Mouse (Mus musculus): ENCODE data around the gene Dtnb.

Gene Dtnb

GRCm38 (mm10) chr12:3732623-3733265 is 160.6 kb downstream of the Dtnb start:
- DNase-seq (ENCODE audit: low spot score in 2 of 2) = peak in 1 of 2 experiments; percentile 43

DNA sequence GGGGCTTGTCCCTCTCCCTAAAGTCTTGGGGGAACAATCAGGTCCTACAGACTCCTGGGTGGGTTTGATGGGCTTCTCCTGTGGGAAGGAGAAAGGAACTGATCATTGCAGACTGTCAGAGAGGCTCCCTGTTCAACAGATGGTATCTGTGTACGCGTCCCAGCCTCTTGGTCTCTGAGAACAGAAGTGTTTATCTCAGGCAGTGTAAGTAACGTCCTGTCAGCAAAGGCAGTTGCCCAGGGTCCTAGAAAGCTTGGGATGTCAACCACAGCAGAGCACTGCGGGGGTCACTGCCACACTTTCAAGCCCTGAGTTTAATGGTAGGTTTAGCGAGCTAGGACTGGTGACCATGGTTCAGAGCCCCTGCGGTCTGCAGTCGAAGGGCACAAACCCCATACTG is 161.1 kb downstream of the Dtnb start:
- no peak for DNase-seq (ENCODE audit: low spot score in 2 of 2)

DNA sequence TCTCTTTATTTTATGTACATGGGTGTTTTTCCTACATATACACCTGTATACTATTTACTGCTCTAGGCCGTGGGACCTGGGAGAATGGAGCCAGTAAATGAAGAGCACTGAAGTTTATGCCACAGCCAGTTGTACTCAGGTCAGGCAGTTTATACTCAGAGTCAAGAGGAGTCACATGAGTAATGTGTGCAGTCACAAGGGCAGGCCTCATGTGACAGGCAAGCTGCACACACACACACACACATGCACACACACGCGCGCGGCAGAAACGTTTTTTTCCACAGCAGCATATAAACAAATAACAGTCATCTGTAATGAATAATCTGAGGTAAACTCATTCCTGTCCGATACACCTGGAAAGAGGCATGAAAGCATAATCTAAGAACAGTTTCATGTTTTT is 164.8 kb downstream of the Dtnb start:
- no peak for DNase-seq (ENCODE audit: low spot score in 2 of 2)

- no peak for DNase-seq (ENCODE audit: low spot score in 2 of 2)
Observed at GRCm38 (mm10) chr12:3738741-3739529, 166.8 kb downstream of the Dtnb start.

DNA sequence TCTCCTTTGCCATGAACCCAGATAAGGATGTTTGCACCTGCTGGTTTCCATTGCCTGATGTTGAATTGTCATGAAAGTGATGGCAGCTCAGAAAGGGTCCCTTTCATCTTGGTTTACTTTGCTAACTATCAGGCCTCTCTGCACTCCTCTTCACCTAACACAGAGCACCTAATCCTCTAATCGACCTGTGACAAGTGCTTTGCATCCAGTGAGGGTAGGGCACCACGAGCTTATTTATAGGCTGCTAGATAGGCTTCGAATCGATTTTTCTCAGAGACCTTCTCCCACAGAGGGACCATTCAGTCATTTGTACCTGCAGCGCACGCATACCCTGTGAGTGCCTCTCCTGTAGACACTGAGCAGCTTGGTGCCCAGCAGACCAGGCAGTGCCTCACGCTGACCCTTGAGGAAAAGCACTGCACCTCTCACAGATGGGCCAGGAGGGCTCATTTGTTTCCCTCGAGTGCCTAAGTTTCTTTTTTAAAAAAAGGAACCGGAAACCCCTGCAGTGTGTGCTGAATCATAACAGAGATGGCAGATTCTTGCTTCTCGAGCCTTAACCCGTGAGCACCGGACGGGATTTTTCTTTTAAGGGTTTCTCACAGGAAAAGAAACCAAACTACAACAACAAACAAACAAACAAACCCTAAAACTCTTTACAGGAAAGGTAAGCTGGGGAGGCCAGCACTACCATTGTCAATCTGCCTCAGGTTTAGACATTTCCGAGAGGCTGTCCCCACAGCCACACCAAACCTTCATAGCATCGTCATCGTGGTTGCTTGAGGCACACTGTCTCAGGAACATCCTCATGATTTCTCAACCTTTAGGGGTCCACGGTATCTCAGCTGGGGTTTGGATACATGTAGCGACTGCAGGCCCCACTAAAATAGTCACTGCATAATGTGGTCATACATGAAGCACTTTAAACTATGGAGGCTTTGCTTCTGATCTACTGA is 167.8 kb downstream of the Dtnb start:
- DNase-seq (ENCODE audit: low spot score in 2 of 2) = no peak

GRCm38 (mm10) chr12:3740705-3741081 is 168.5 kb downstream of the Dtnb start:
- DNase-seq (ENCODE audit: low spot score in 2 of 2) = no peak

DNA sequence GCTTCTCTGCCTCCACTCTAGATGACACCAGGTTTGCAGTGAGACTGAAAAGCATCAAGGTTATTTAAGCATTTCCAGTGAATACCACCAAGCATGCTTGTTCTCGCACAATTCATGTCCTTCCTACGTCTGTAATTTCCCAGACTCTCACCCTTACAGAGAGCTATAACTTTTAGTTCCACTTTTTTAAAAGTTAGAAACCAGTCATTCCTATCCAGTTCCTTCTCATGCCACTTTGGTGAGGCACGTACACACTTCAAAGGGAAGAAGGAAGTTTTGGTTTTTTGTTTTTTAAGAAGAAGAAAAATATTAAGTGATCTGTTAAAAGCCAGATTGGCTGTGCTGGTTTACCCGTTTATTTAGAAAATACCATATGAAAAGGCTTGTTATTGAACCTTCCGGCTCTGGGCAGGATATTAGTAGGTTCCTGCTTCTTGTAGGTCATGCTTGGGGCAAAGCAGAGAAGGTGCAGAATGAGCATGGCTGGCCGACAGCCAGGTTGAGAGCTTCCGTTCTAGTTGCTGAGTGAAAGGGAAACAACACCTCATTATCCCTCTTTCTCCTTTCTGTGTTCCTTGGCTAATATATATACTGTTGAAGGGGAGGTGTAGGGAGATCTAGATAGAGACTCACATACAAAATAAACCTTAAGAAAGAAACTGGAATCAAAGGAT is 173.4 kb downstream of the Dtnb start:
- DNase-seq (ENCODE audit: low spot score in 2 of 2) = no peak

DNA sequence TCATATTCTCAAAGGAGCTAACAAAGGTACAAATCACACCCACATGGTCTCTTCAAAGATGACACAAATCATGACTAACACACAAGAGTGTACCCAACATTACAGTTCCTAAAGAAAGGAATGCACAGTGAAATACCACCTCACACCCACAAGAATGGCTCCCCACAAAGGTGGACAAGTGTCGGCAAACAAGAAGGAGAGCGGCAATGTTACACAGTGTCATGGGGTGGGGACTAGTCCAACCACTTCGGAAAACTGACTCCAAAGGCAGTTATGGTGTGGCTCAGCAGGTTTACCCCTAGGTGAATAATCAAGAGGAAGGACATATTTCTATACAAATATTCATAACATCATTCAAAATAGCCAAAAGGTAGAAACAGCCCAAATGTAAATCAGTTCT is 174.2 kb downstream of the Dtnb start:
- DNase-seq (ENCODE audit: low spot score in 2 of 2) = no peak

- DNase-seq (ENCODE audit: low spot score in 2 of 2) = no peak
Observed at GRCm38 (mm10) chr12:3747583-3747982, 175.4 kb downstream of the Dtnb start.

DNA sequence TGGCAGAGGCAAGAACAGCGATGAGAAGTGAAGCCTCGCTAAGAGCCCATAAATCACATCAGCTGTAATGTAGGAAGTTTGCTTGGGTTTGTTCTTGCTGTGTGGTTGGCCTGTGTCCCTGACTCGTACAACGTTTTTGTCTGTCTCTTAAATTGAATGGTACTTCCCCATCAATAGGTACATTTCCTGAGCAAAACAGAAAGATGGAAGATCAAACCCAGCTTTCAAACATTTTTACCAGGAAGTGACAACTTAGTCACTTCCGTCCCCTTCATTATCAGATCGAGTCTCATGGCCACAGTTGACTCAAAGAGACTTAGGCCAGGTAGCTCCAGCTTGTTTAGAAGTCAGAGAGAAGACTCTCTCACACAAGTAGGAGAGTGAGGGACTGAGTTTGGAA is 183.3 kb downstream of the Dtnb start:
- DNase-seq (ENCODE audit: low spot score in 2 of 2) = no peak

- DNase-seq (ENCODE audit: low spot score in 2 of 2) = no peak
Observed at GRCm38 (mm10) chr12:3756216-3756615, 184.0 kb downstream of the Dtnb start.

GRCm38 (mm10) chr12:3758127-3758526 is 185.9 kb downstream of the Dtnb start:
- DNase-seq (ENCODE audit: low spot score in 2 of 2) = no peak

GRCm38 (mm10) chr12:3759419-3759818 is 187.2 kb downstream of the Dtnb start:
- no peak for DNase-seq (ENCODE audit: low spot score in 2 of 2)

- no peak for DNase-seq (ENCODE audit: low spot score in 2 of 2)
Observed at GRCm38 (mm10) chr12:3760876-3761590, 188.9 kb downstream of the Dtnb start.

DNA sequence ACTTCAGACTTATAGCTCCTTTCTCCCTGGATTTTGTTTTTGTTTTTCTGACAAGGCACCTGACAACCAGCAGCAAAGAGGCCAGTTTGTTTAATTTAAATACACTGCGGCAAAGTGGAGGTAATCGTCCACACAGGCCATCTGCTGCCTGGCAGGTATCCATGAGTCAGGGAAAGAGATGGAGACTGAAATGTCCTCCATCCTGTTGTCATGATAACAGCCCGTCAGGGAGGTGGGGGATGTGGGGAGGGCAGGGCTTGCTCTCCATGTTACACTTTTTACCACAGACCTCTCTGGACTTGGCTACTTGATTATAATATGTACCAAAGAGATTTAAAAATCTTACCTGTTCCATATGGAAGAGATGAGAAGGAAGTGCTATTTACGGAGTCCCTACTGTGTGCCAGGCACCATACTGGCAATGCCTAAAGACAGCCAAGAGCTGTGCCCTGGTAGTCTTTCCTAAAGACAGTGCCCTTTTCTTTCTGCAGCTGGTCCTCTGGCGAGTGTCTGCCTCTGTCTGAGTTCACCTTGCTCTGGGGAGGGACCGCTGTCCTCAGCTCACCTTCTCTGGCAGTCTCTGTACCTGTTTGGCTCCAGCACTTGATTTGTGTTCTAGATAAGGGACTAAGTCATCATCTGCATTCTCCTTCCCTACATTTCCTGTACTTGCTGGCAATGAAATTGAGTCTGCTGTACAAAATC is 189.6 kb downstream of the Dtnb start:
- peak in 1 of 2 experiments; percentile 67 for DNase-seq (ENCODE audit: low spot score in 2 of 2)

GRCm38 (mm10) chr12:3764191-3764804 is 192.1 kb downstream of the Dtnb start:
- DNase-seq (ENCODE audit: low spot score in 2 of 2) = no peak

- no peak for DNase-seq (ENCODE audit: low spot score in 2 of 2)
Observed at GRCm38 (mm10) chr12:3767360-3767759, 195.2 kb downstream of the Dtnb start.

DNA sequence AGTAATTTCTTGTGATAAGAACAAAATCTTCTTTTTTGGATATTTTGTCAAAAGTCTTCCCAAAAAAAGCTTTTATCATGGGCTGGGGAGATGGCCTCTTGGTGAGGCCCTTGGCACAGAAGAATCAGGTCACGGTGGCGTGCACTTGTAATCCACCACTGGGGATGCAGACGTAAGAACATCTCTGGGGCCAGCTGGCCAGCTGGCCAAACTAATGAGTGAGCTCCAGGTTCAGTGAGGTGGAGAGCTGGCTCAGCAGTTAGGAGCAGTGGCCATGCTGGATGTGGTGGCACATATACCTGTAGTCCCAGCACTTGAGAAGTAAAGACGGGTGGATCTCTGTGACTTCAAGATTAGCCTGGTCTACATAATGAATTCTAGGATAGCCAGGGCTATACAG is 196.2 kb downstream of the Dtnb start:
- no peak for DNase-seq (ENCODE audit: low spot score in 2 of 2)

DNA sequence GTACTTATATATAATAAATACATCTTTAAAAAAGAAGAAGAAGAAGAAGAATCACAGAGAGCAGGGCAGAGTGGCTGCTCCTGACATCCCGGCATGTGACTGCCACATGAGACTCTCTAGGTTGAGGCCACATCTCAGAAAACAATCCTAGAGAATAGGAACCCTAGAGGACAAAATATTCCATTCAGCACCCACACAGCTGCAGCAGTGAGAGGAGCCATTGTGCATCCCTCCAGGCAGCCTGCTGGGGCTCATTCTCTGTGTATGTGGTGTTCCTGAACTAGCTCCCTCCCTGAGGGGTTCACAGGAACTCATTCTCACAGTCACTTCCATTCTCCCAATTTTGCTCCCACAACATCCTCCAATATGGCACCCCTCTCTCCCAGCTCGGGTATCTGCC is 198.4 kb downstream of the Dtnb start:
- DNase-seq (ENCODE audit: low spot score in 2 of 2) = no peak

DNA sequence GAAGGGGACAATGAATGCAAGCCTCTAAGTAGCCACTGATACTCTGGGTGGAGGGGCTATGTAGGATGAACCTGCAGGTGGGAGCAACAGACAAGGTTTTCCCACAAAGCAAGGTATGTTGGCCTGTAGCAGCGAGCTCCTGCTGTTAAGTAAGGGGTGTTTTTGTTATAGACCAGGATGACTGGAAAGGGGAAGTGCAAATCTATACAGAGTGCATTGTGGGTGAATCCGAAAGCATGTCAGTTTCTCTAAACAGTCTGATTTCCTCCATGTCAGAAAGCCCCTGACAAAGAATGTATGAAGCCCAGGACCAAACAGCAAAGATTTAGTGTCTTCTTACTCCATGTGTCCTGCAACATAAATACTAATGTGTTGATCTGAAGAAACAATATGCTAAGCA is 198.9 kb downstream of the Dtnb start:
- DNase-seq (ENCODE audit: low spot score in 2 of 2) = no peak
